Mouse (Mus musculus) kidney, postnatal 4 days (tissue): Measurements from ENCODE around the gene D630036H23Rik.
"Not testable (repeated sequence)": the region's sequence is repeated elsewhere in the genome, so short reads cannot be mapped to it uniquely, and the experiment has no call there.

Experiments
- DNase-seq, 2 experiments: peaks; one replicate each; pipeline ENCODE4 v3.0.0; 2021; ENCODE audit warnings: mixed read lengths in 2 of 2

Gene D630036H23Rik

GRCm38 (mm10) chr12:36381441-36382340 lies at the start of gene D630036H23Rik, which contains the start of gene Ispd:
Gene D630036H23Rik, minus strand, starts transcription at chr12:36382181.
Gene Ispd, plus strand, starts transcription at chr12:36381450.
- peak; percentile 90 to 94 for DNase-seq

GRCm38 (mm10) chr12:36426163-36427045 lies 44.4 kb upstream of the D630036H23Rik start:
- peak; percentile 23 to 46 for DNase-seq

GRCm38 (mm10) chr12:36425258-36425657 lies 43.3 kb upstream of the D630036H23Rik start:
- no peak for DNase-seq

GRCm38 (mm10) chr12:36423677-36424076 lies 41.7 kb upstream of the D630036H23Rik start:
- peak; percentile 43 to 60 for DNase-seq

- no peak for DNase-seq
These were observed 13.1 kb upstream of the D630036H23Rik start for GRCm38 (mm10) chr12:36395115-36395514.

- no peak for DNase-seq
These were observed 5.0 kb upstream of the D630036H23Rik start for GRCm38 (mm10) chr12:36386991-36387390.

- DNase-seq: no peak
These were observed 3.4 kb upstream of the D630036H23Rik start for GRCm38 (mm10) chr12:36385386-36385785.

- peak; percentile 10 to 23 for DNase-seq
These were observed 1.2 kb downstream of the D630036H23Rik start for GRCm38 (mm10) chr12:36380806-36381205.

- no peak for DNase-seq
These were observed 1.7 kb downstream of the D630036H23Rik start for GRCm38 (mm10) chr12:36380254-36380653.

GRCm38 (mm10) chr12:36376391-36376790 lies 5.6 kb downstream of the D630036H23Rik start:
- DNase-seq: not testable (repeated sequence)

- no peak for DNase-seq
These were observed 8.6 kb downstream of the D630036H23Rik start for GRCm38 (mm10) chr12:36373237-36373998.

GRCm38 (mm10) chr12:36364013-36364412 lies 18.0 kb downstream of the D630036H23Rik start:
- DNase-seq: no peak

GRCm38 (mm10) chr12:36360693-36361092 lies 21.3 kb downstream of the D630036H23Rik start:
- DNase-seq: no peak

GRCm38 (mm10) chr12:36360064-36360463 lies 21.9 kb downstream of the D630036H23Rik start:
- DNase-seq: no peak

GRCm38 (mm10) chr12:36344131-36344530 lies 37.9 kb downstream of the D630036H23Rik start:
- no peak for DNase-seq

- no peak for DNase-seq
These were observed 48.1 kb downstream of the D630036H23Rik start for GRCm38 (mm10) chr12:36333837-36334281.

GRCm38 (mm10) chr12:36332676-36333075 lies 49.3 kb downstream of the D630036H23Rik start:
- no peak for DNase-seq
